Mouse (Mus musculus): Measurements from ENCODE around the gene Btbd6. TPM values are rescaled to one million over a fixed set of nuclear protein-coding genes. Genes with fewer than 3 reads are reported as not detected.
A peak's percentile ranks its signal among the peaks of the same experiment; 100 is the strongest.

The Btbd6 gene
- polyA plus RNA-seq, 1 experiment from 2014 or later = 29.3 TPM

DNA sequence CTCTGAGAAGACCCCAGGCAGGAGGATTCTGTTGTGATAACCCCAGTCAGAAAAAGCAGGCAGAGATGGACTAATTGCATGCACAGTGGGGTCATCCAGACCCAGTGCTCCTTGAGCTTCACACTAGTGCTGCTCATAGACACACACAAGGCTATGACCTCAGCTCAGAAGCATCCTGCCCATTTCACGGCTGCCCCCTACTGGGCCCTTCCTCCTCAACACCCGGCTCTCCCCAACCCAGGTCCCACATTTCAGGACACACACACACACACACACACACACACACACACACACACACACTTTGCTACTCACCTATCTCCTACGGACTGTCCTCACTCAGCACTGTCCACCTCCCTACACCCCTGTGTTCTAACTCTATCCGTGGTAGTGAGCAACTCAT, 18.0 kb upstream of the Btbd6 start:
- H3K9ac ChIP-seq = no peak overlapping the region; the same call in 1 of the 2 replicates
- H3K4me1 ChIP-seq = no peaks in the 10 kb centered on the region
- no peak overlapping the region for H3K4me2 ChIP-seq
- no peak overlapping the region for H3K4me3 ChIP-seq
- 31% methylated on average over 4 of the region's 4 CpGs for WGBS
- no peaks in the 10 kb centered on the region for H3K9me3 ChIP-seq
- H3K27ac ChIP-seq = no peak overlapping the region
- H3K36me3 ChIP-seq = peaks cover 64% of the 10 kb centered on the region
- H3K27me3 ChIP-seq = no peaks in the 10 kb centered on the region
- ATAC-seq (ENCODE audit: insufficient number of reproducible peaks, insufficient read depth, low FRiP score, low TSS enrichment, low read depth) = no peak

DNA sequence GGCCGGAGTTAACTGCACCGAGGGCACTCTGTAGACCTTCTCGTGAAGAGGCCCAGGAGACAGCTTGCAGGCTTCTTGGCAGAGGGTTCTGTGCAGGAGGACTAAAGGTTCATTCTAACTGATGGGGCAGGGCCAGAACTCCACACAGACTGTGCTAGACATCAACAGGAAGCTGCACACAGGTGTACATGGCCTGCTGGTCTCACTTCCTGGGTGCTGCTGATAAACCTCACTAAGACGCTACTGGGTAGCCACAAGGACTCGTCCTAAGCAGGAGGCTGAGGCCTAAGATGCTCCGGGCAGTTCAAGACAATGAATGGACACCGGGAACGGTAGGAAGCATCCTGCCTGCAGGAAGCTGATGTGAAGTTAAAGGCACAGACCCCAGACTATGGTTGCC, 16.9 kb upstream of the Btbd6 start:
- H3K36me3 ChIP-seq = peaks cover 75% of the 10 kb centered on the region

DNA sequence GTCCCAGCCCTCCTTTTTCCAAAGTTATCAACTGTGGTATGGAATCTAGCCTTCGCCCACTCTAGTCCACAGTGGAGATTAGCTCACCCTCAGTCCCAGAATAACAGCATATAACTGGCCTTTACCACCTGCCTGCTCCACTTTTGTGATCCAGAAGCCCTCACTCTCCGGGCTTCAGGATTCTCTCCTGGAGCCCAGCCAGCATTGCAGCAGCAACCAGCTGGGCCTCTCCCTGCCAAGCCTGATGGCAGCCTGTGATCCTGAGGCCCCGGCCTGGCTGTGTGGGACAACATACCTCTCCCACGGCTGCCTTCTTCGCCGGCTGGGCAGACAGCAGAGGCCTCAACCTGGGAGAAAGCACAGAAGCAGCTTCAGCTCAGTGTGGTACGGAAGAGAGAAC, 14.9 kb upstream of the Btbd6 start:
- Histone ChIP-seq H3K27ac (no peak overlapping the region), H3K4me1 (no peaks in the 10 kb centered on the region), H3K9me3 (no peaks in the 10 kb centered on the region), H3K36me3 (peaks cover 95% of the 10 kb centered on the region), H3K27me3 (no peaks in the 10 kb centered on the region), H3K4me2 (no peak overlapping the region), H3K4me3 (no peak overlapping the region), H3K9ac (no peak overlapping the region)
- 86% methylated on average over 7 of the region's 7 CpGs for WGBS
- ATAC-seq (ENCODE audit: insufficient number of reproducible peaks, insufficient read depth, low FRiP score, low TSS enrichment, low read depth) = no peak

More for the DNA sequence above, 16.9 kb upstream of the Btbd6 start:
- H3K9ac ChIP-seq = no peak overlapping the region
- H3K9me3 ChIP-seq = no peaks in the 10 kb centered on the region
- no peak overlapping the region for H3K4me2 ChIP-seq
- no peaks in the 10 kb centered on the region for H3K4me1 ChIP-seq
- 84% methylated on average over 8 of the region's 8 CpGs for WGBS
- H3K27ac ChIP-seq = no peak overlapping the region
- no peak for ATAC-seq (ENCODE audit: insufficient number of reproducible peaks, insufficient read depth, low FRiP score, low TSS enrichment, low read depth)
- H3K4me3 ChIP-seq = no peak overlapping the region
- H3K27me3 ChIP-seq = no peaks in the 10 kb centered on the region

DNA sequence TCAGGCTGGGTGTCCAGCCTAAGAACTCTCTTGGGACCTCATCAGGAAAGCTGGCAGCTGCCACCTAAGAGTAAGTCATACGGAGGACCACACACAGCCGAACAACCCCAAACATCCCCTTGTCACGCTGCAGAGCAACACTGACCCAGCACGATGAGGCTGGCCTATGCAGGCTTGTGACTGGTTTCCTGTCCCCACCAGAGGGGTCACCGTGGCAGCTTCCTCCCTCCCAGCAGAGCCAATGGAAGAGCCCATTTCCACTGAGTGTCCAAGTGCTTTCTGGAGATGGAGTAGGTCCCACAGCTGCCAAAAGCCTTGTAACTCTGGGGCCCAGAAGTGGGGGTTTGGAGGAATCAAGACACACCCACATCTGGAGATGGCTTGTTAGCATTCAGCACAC, 14.4 kb upstream of the Btbd6 start:
- ATAC-seq (ENCODE audit: insufficient number of reproducible peaks, insufficient read depth, low FRiP score, low TSS enrichment, low read depth) = no peak
- Histone ChIP-seq H3K27me3 (no peaks in the 10 kb centered on the region), H3K27ac (no peak overlapping the region), H3K9me3 (no peaks in the 10 kb centered on the region), H3K4me3 (no peak overlapping the region), H3K9ac (no peak overlapping the region), H3K4me1 (no peaks in the 10 kb centered on the region), H3K36me3 (peaks cover 96% of the 10 kb centered on the region), H3K4me2 (no peak overlapping the region)
- WGBS = 83% methylated on average over 5 of the region's 5 CpGs

DNA sequence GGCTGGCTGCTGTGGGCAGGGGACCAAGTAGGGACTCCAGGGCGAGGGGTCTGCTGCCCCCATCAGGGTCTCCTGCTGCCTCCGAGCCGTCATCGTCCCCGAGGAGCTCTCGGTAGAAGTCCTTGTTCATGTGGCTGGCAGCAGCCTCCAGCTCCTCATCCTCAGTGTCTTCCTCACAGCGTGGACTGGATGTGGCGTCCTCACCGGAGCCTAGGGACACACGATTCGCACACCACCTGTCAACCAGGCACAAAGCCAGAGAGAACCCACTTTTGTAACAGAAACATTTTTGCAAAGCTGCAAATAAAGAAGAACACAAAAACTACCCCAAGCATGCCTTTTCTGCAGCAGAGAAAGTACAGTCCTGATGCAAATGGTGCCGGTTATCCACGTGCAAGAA, 10.5 kb upstream of the Btbd6 start:
- Histone ChIP-seq H3K4me1 (no peaks in the 10 kb centered on the region), H3K27me3 (no peaks in the 10 kb centered on the region), H3K9me3 (no peaks in the 10 kb centered on the region), H3K4me3 (no peak overlapping the region), H3K36me3 (peaks cover 99% of the 10 kb centered on the region), H3K4me2 (no peak overlapping the region), H3K9ac (no peak overlapping the region), H3K27ac (no peak overlapping the region)
- WGBS = 90% methylated on average over 13 of the region's 13 CpGs
- ATAC-seq (ENCODE audit: insufficient number of reproducible peaks, insufficient read depth, low FRiP score, low TSS enrichment, low read depth) = no peak

DNA sequence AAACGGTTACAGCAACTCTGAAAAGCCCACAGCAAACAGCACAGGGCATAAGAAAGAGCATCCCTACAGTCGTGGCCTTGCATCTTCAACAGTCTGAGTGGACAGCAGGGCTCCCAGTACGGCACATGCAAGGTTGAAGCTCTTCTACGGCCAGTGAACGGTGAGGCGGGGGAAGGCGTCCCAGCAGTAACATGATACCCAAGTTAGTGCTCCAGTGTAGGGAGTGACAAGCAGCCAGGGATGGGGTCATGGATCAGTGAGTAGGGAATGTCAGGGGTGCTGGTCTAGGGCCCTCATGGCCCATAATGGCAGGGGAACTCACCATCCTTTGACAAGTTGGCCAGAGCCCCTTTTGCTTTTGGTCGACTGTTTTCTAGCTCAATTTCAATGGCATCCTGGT, 7.3 kb upstream of the Btbd6 start:
- H3K36me3 ChIP-seq = peaks cover 99% of the 10 kb centered on the region
- WGBS = 60% methylated on average over 8 of the region's 8 CpGs
- H3K9me3 ChIP-seq = no peaks in the 10 kb centered on the region
- H3K9ac ChIP-seq = no peak overlapping the region
- H3K4me3 ChIP-seq = no peak overlapping the region
- no peaks in the 10 kb centered on the region for H3K27me3 ChIP-seq
- no peak for ATAC-seq (ENCODE audit: insufficient number of reproducible peaks, insufficient read depth, low FRiP score, low TSS enrichment, low read depth)
- H3K27ac ChIP-seq = no peak overlapping the region
- no peak overlapping the region for H3K4me2 ChIP-seq
- no peaks in the 10 kb centered on the region for H3K4me1 ChIP-seq

DNA sequence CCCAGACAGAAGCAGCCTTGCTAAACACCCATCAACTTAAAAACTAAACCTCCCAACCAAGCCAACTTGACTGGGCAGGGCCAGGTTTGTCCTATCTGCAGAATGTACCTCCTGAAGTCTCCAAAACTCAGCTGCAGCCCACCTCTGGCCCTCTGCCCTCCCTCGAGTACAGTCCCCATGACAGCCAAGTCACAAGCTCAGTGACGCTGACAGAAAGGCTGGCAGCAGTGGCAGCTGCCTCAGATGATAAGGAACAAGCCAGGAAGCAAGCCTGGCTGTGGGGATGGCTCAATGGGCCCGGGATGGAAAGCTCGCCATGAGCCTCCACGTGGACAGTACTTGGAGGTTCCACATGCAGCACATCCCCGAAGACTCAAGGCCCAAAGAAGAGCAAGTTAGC, 6.7 kb upstream of the Btbd6 start:
- H3K4me2 ChIP-seq = no peak overlapping the region
- H3K4me1 ChIP-seq = no peaks in the 10 kb centered on the region
- H3K9ac ChIP-seq = no peak overlapping the region
- ATAC-seq (ENCODE audit: insufficient number of reproducible peaks, insufficient read depth, low FRiP score, low TSS enrichment, low read depth) = no peak
- H3K36me3 ChIP-seq = peaks cover 99% of the 10 kb centered on the region
- H3K9me3 ChIP-seq = no peaks in the 10 kb centered on the region
- WGBS = 94% methylated on average over 6 of the region's 6 CpGs
- H3K27me3 ChIP-seq = no peaks in the 10 kb centered on the region
- no peak overlapping the region for H3K27ac ChIP-seq
- no peak overlapping the region for H3K4me3 ChIP-seq

DNA sequence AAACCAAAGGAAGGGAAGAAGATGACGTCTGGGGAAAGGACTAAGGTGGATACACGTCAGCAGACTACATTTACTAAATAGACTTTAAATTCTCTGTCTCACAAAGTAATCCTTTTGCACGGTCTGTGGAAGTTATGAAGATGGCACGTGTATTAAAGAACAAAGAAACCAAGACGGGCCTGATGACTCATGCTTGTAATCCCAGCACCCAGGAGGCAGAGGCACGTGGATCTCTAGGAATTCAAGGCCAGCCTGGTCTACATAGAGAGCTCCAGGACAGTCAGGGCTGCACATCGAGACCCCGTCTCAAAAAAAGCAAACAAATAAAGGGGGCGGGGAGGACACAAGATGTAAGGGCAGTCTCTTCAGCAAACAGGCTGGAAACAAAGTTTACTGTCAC, 1.5 kb upstream of the Btbd6 start:
- 88% methylated on average over 9 of the region's 9 CpGs for WGBS

DNA sequence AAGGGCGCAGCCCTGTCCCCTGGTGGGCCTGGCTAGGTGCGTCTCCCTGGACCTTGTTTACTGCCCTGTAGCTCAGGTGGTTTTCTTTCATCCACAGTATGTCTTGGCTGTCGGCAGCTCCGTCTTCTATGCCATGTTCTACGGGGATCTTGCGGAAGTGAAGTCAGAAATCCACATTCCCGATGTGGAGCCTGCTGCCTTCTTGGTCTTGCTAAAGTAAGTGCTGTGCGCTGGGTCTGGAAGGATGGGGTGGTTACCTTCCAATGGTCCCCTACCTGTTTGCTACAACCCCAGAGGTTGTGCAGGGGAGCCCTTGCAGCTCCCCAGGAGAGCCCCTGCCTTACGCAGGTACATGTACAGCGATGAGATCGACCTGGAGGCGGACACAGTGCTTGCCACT, 874 bp downstream of the Btbd6 start:
- ATAC-seq (ENCODE audit: insufficient number of reproducible peaks, insufficient read depth, low FRiP score, low TSS enrichment, low read depth) = no peak
- Histone ChIP-seq H3K9ac (peak overlapping the region; percentile 89), H3K27ac (peak overlapping the region; percentile 93), H3K4me2 (peak overlapping the region; percentile 91), H3K4me1 (peaks cover 14% of the 10 kb centered on the region), H3K27me3 (no peaks in the 10 kb centered on the region), H3K4me3 (peak overlapping the region; percentile 73), H3K36me3 (peaks cover 78% of the 10 kb centered on the region), H3K9me3 (no peaks in the 10 kb centered on the region)
- WGBS = 40% methylated on average over 12 of the region's 12 CpGs

More for the DNA sequence above, 1.5 kb upstream of the Btbd6 start:
- Histone ChIP-seq H3K27me3 (no peaks in the 10 kb centered on the region), H3K9ac (no peak overlapping the region), H3K27ac (no peak overlapping the region), H3K9me3 (no peaks in the 10 kb centered on the region), H3K36me3 (peaks cover 79% of the 10 kb centered on the region), H3K4me2 (no peak overlapping the region), H3K4me1 (peaks cover 14% of the 10 kb centered on the region), H3K4me3 (no peak overlapping the region)
- no peak for ATAC-seq (ENCODE audit: insufficient number of reproducible peaks, insufficient read depth, low FRiP score, low TSS enrichment, low read depth)

DNA sequence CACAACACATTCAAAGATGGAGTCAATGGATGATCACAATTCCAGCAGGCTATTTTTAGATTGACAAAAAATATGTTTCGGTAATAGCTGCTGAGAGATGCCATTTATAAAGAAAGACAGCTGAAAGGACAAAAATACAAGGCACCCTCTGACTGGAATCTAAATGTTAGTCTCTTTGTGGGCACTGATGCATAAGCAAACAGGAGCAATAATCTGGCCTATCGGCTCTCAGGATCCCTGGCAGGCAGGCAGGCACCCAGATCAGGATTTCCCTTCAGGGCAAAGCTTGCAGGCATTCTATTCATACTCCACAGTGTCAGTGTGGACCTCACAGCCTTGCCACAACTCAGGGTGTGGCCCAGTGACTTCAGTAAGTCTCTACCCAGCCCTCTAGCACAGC, 5.7 kb downstream of the Btbd6 start:
- WGBS = 87% methylated on average over 2 of the region's 2 CpGs
- ATAC-seq (ENCODE audit: insufficient number of reproducible peaks, insufficient read depth, low FRiP score, low TSS enrichment, low read depth) = no peak

DNA sequence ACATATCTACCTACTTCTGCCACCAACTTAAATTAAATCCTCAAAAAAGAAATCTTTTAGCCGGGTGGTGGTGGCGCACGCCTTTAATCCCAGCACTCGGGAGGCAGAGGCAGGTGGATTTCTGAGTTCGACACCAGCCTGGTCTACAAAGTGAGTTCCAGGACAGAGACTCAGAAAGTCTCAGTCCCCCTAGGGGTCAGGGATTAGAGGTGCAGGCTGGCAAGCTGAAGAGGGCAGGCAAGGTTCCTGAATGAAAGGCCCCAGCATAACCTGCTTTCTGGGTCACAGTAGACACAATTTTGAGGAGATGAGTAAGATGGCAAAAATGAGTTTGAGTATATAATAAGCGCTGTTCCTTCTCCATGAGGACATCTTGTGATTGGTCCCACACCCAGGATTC, 9.1 kb downstream of the Btbd6 start:
- WGBS = 90% methylated on average over 6 of the region's 6 CpGs
- no peak for ATAC-seq (ENCODE audit: insufficient number of reproducible peaks, insufficient read depth, low FRiP score, low TSS enrichment, low read depth)
- Histone ChIP-seq H3K27me3 (no peaks in the 10 kb centered on the region), H3K4me3 (no peak overlapping the region), H3K4me1 (no peaks in the 10 kb centered on the region), H3K27ac (no peak overlapping the region), H3K4me2 (no peak overlapping the region), H3K36me3 (peaks cover 82% of the 10 kb centered on the region), H3K9ac (no peak overlapping the region), H3K9me3 (no peaks in the 10 kb centered on the region)

More for the DNA sequence above, 5.7 kb downstream of the Btbd6 start:
- Histone ChIP-seq H3K4me3 (no peak overlapping the region), H3K4me1 (peaks cover 7% of the 10 kb centered on the region), H3K4me2 (no peak overlapping the region), H3K9me3 (no peaks in the 10 kb centered on the region), H3K9ac (no peak overlapping the region), H3K36me3 (peaks cover 93% of the 10 kb centered on the region), H3K27ac (no peak overlapping the region), H3K27me3 (no peaks in the 10 kb centered on the region)

DNA sequence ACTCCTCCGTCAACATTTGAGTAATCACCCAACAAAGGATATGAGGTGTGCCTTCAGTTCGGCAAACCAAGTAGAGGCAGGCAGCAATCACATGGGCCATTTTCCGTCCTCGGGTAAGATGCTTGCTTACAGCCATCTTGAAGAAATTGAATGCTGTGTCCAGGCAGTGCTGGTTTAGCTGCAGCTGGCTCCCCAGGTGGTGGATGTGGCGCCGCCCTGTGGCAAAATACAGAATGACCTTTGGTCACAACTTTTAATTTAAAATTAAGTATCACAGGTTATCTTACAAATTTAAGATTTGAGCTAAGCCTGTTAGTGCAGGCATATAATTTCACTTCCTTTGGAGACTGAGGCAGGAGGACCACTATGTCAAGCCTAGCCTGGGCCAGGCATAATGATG, 11.6 kb downstream of the Btbd6 start:
- no peak overlapping the region for H3K27ac ChIP-seq
- no peaks in the 10 kb centered on the region for H3K9me3 ChIP-seq
- WGBS = 65% methylated on average over 6 of the region's 6 CpGs
- peaks cover 4% of the 10 kb centered on the region; the same call in 1 of the 2 replicates for H3K4me1 ChIP-seq
- no peak for ATAC-seq (ENCODE audit: insufficient number of reproducible peaks, insufficient read depth, low FRiP score, low TSS enrichment, low read depth)
- H3K4me3 ChIP-seq = no peak overlapping the region
- H3K27me3 ChIP-seq = no peaks in the 10 kb centered on the region
- no peak overlapping the region for H3K9ac ChIP-seq
- peaks cover 75% of the 10 kb centered on the region for H3K36me3 ChIP-seq
- H3K4me2 ChIP-seq = no peak overlapping the region

Data from embryonic facial prominence, embryonic 13.5 days (tissue).